Mouse (Mus musculus) left cerebral cortex, postnatal 10 days (tissue): ENCODE measurements around the gene Pla2g12a. TPM values are rescaled to one million over a fixed set of nuclear protein-coding genes. Genes with fewer than 3 reads are reported as not detected.

Source experiments
- DNase-seq, 2 experiments: peaks; one replicate each; pipeline ENCODE4 v3.0.0; 2021 to 2022; ENCODE audit warnings: low spot score in 2 of 2, mixed read lengths in 1 of 2; ENCODE audit errors: extremely low spot score in 1 of 2
- intact Hi-C: fragments of 180-260 bp; cut with DNase I; formaldehyde crosslinking; loops from one replicate; pipeline ENCODE4 v1.15.1; 2025
- total RNA-seq, 2 experiments: library from RNA; stranded (reverse); gene quantifications; 2 replicates each; pipeline ENCODE4 v1.2.3; 2021

Gene Pla2g12a
- total RNA-seq, 2 experiments from 2014 or later, result 18.0 to 18.1 TPM

DNA sequence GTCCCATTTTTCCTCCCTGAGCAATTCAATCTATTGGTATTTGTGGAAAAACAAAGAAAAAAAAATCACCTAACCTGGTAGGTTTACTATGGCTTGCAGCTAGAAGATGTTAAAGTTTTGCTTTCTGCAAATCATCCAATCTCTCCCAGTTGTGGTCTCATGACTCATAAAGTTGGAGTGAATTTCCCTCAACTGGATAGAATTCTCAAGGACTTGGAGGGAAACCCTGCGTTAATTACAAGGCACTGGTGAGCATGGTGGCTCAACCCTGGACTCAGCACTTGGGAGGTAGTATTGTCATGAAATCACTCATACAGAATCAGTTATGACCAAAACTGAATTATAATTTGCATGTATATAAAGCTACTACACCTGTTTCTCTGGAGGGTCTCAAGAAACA is 62.9 kb downstream of the Pla2g12a start:
- DNase-seq, result no peak
- intact Hi-C loops, result no loop called here

DNA sequence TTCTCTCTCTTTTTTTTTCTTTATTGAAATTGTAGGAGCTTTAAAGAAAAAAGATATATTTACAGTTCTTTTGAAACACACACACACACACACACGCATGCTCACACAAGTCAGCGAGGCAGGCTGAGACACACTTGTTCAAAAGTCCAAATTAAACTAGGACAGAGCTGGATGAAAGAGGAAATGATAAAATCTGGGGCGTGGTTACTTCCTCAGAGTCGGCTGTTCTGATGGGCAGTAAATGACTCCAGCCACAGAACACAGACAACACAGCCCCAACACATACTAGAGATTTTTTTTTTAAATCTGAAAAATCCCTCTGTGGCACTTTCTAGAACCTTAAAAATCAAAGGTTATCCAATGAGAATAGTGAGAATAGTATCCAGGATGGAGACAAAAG is 65.4 kb downstream of the Pla2g12a start:
- intact Hi-C loops, result no loop called here

More for the DNA sequence above, 65.4 kb downstream of the Pla2g12a start:
- DNase-seq, result no peak

Other genes starting within 250 kb of the Pla2g12a start
- 1 to 10 TPM; 2.2 to 2.5 TPM for gene Egf, start 123.3 kb upstream of the Pla2g12a start, total RNA-seq
- under 1 TPM in 1 of 2 experiments, not detected in 1; 0.26 TPM for gene Lrit3, start 74.6 kb upstream of the Pla2g12a start, total RNA-seq
- gene Rrh, start 56.0 kb upstream of the Pla2g12a start, total RNA-seq, result 1 to 10 TPM in 1 of 2 experiments, under 1 TPM in 1; 0.79 to 1.0 TPM
- 10 to 100 TPM; 42.5 to 47.8 TPM for gene Gar1, start 47.2 kb upstream of the Pla2g12a start, total RNA-seq
- gene Cfi, start 42.7 kb upstream of the Pla2g12a start, total RNA-seq, result not detected
- 1 to 10 TPM; 5.8 to 6.4 TPM for gene Casp6, start 22.8 kb downstream of the Pla2g12a start, total RNA-seq
- 1 to 10 TPM; 1.8 to 3.3 TPM for gene Mcub, start 91.6 kb downstream of the Pla2g12a start, total RNA-seq
- 10 to 100 TPM; 54.3 to 60.6 TPM for gene Sec24b, start 182.9 kb downstream of the Pla2g12a start, total RNA-seq